Mouse (Mus musculus) adrenal gland, adult (tissue): Measurements from ENCODE around the gene Ero1lb.
A peak's percentile ranks its signal among the peaks of the same experiment; 100 is the strongest.
"Not testable (repeated sequence)": the region's sequence is repeated elsewhere in the genome, so short reads cannot be mapped to it uniquely, and the experiment has no call there.

Experiments used
- DNase-seq, 2 experiments: peaks; one replicate each; pipeline ENCODE4 v3.0.0; 2022 to 2023; ENCODE audit warnings: low spot score in 1 of 2; ENCODE audit not compliant: inconsistent age in 2 of 2

Gene Ero1lb

DNA sequence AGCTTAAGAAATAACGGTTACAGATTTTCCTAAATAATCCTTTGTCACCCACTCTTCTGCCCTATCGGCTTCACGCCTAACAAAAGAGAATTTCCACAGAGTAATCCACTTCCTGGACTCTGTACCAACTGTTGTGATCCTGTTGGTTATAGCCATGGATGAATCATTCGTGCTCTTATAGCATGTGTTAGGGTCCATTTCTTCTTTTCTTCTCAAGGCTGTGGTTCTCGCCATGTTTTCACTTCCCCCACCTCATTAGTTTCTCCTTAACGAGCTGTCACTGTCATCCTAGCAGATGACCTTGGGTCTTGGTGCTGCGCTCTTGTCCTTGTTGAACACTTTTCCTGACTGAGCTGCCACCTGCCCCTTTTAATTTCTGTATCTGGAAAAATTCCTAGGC, 4.1 kb downstream of the Ero1lb start:
- peak in 1 of 2 experiments; percentile 29 for DNase-seq

DNA sequence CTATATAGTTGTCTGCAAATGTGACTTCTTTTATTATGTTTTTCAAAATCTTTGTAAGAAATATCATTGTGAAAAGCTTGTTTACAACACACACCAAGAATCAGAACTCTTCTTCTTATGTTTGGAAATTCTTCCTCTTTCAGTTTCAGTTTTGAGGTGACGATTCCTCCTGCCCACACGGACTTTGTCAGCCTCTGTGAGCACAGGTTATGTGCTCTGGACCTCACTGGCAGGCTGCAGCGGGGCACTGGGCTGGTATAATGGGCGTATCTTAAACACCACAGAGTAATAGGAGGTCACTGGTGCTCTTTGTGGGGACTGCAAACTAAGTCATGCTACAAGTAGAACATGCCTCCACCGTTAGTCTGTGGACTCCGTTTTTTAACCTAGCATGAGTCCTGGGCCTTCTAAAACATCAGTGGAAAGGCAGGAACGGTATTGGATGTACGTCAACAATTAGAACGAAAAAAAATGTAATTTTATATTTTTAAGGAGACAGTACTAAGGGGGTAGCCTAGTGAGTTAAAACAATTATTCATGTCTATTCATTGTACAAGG, 9.4 kb downstream of the Ero1lb start:
- DNase-seq: peak; percentile 20 to 59

DNA sequence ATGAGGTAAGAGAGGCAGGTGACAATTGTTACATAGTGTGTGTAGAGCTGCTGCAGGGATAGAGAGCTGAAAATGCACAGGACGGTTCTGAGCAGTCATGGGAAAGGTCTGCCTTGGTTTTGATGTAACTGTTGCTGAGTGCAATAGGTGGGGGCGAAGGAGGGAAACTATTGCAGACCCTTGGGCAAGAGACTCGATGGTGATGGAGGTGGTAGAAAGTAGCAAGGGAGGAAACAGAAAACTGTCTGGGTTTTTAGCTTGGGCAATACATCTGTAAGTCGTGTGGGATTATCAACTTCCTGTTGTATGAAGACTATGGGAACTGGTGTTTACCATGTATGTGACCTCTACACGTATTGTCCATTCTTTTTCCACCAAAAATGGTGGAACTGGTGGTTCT, 12.5 kb downstream of the Ero1lb start:
- DNase-seq: no peak

DNA sequence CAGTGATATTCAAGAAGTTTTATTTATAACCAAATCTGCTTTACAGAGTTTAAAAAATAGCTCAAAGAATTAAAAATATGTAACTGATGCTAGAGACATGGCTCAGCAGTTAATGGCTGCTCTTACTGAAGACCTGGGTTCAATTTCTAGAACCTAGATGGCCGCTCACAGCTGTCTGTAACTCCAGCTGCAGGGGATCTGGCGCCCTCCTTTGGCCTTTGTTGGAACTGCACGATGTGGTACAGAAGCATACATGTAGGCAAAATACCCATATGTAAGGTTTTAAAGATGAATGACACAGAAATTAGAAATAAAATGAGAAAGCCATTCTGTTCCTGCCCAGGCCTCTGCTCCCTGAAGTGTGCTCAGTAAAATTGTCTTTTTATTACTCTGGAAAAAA, 23.3 kb downstream of the Ero1lb start:
- DNase-seq: peak; percentile 60 to 88

- peak in 1 of 2 experiments; percentile 28 for DNase-seq
Observed at GRCm38 (mm10) chr13:12597075-12597474, 31.4 kb downstream of the Ero1lb start.

GRCm38 (mm10) chr13:12610206-12610605, 44.5 kb downstream of the Ero1lb start:
- not testable (repeated sequence) for DNase-seq

GRCm38 (mm10) chr13:12614026-12614425, 48.4 kb downstream of the Ero1lb start:
- not testable (repeated sequence) for DNase-seq

GRCm38 (mm10) chr13:12614591-12614990, 48.9 kb downstream of the Ero1lb start:
- DNase-seq: not testable (repeated sequence)

DNA sequence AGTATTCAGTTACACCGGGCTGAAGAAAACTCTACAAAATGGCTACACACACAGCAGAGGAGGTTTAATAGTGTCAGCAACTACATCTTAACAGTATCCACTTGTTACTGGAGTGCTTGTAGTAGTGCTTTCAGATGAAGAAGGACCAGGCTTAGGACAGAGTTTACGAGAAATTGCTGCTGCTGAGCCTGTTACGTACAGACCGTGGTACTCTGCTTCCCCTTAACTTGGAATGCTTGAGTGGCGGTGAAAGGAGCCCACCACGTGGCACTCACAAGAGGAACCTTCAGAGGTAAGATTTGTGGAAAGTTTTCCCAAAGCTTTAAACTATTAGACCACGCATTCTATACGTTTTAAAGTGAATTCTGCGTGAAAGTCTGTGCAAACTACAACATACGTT, 49.3 kb downstream of the Ero1lb start:
- not testable (repeated sequence) for DNase-seq

DNA sequence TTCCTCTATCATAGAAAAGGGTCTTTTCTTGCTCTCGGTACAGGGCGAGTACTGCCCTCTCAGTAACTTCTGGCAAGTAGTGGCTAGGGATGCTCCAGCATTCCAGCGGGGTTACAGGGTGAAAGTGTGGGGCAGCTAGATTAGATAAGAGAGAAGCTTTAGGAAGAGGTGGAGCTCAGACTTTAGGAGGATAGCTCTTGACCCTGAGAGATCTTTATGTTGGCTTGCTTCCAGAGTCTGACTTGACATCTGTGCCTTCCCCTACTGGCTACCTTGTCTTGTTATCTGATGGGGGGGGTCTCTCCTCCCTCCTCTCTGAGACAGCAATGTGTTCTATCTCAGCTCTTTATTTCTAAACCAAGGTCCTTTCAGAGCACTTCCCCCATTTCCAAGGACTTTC, 50.8 kb downstream of the Ero1lb start:
- DNase-seq: peak; percentile 29 to 70

DNA sequence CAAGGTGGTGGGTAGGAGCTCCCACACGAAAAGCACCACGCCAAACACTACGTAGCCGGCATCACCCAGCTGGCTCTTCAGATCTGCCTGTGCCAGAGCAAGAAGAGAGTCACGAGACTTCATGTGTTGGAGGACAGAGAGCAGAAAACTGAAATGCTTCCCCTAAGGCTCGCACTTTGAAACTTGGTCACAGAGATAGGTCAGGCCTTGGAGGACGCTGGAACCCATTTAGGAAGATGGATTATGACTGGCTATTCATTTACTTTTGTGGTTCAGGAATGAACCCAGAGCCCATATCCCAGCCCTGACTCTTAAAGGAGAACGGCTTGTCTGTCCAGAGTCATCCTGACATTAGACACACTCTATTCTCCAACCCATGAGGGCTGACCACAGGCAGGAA, 54.1 kb downstream of the Ero1lb start:
- not testable (repeated sequence) for DNase-seq

- DNase-seq: not testable (repeated sequence)
Observed at GRCm38 (mm10) chr13:12626061-12626460, 60.4 kb downstream of the Ero1lb start.

GRCm38 (mm10) chr13:12627746-12628145, 62.1 kb downstream of the Ero1lb start:
- DNase-seq: not testable (repeated sequence)

GRCm38 (mm10) chr13:12628181-12628580, 62.5 kb downstream of the Ero1lb start:
- not testable (repeated sequence) for DNase-seq

- DNase-seq: not testable (repeated sequence)
Observed at GRCm38 (mm10) chr13:12630252-12630651, 64.6 kb downstream of the Ero1lb start.

DNA sequence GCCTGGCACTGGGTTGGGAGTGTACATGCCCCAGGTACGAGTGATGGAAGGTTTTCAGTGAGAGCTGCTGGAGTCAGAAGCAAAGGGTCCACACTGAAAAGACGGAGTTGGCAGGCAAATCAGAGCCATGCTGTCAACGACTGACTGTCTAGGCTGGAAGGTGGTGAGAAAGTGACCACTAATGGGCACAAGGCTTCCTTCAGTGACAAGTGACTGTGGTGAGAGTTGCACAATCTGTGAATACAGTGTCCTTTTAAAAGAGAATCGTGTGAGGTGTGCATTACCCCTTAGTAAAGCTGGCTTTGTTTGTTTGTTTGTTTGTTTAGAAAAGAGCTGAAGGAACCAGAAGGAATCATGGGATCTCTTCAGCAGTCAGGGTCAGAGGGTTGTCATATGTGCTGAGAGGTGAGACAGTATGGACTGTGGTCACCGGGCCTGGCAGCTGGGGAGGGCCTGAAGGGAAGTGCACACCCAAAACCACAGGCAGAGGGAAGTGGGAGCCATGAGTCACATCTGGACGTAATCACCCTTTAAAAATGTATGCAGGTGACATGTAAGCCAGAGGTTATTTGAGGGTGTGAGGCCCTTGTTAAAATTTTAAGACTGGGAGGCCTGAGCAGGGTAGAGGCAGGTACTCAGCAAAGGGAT, 69.4 kb downstream of the Ero1lb start:
- not testable (repeated sequence) for DNase-seq

DNA sequence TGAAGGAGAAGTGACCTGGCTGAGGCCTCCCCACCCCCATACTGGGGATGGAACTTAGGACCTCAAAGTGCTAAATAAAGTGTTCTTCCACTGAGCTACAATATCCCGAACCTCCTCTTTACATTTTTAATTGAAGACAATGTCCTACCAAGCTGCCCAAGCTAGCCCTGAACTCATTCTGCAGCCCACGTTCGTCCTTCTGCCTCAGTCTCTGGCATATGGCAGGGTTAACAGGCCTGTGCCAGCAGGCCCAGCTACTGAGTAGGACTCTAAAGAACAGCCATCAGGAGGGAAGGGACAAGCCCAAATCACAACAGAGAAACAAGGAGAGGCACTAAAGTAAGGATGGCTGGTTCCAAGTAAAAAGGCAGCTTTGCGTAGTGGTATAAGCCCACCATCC, 77.1 kb downstream of the Ero1lb start:
- not testable (repeated sequence) for DNase-seq

- DNase-seq: not testable (repeated sequence)
Observed at GRCm38 (mm10) chr13:12646676-12647075, 81.0 kb downstream of the Ero1lb start.

GRCm38 (mm10) chr13:12650020-12650876, 84.6 kb downstream of the Ero1lb start:
- DNase-seq: peak; percentile 87 to 93

GRCm38 (mm10) chr13:12650877-12651176, 85.2 kb downstream of the Ero1lb start:
- peak; percentile 76 to 89 for DNase-seq
